Mouse (Mus musculus): ENCODE results near the gene Tnks2. TPM values are rescaled to one million over a fixed set of nuclear protein-coding genes. Genes with fewer than 3 reads are reported as not detected.

Gene Tnks2
- 53.0 and 63.7 TPM in 2 replicates for polyA plus RNA-seq (2015; fragmentation: Nextera tagmentation; extraction: Ambion mirVana)

GRCm38 (mm10) chr19:36833788-36834531 is at the start of gene Tnks2:
Gene Tnks2 (plus strand): TSS chr19:36834232.
- under 1% methylated on average over 68 of the region's 73 CpGs for WGBS
- Histone ChIP-seq H3K9ac (replicated peaks) (peak within 1 kb of the TSS; percentile 98), H3K4me2 (replicated peaks) (peak within 1 kb of the TSS; percentile 86), H3K9me3 (no peaks in the 10 kb centered on the region), H3K4me1 (replicated peaks) (peaks cover 28% of the 10 kb centered on the region), H3K27me3 (no peaks in the 10 kb centered on the region), H3K4me3 (replicated peaks) (peak within 1 kb of the TSS; percentile 99), H3K27ac (peak within 1 kb of the TSS; percentile 97), H3K36me3 (peaks cover 5% of the 10 kb centered on the region)
- ATAC-seq = peak; percentile 93

GRCm38 (mm10) chr19:36789873-36790733 is 43.9 kb upstream of the Tnks2 start:
- Histone ChIP-seq H3K4me3 (replicated peaks) (no peak overlapping the region), H3K27ac (no peak overlapping the region), H3K4me1 (replicated peaks) (no peaks in the 10 kb centered on the region), H3K9me3 (no peaks in the 10 kb centered on the region), H3K4me2 (replicated peaks) (no peak overlapping the region), H3K36me3 (no peaks in the 10 kb centered on the region), H3K9ac (replicated peaks) (no peak overlapping the region), H3K27me3 (no peaks in the 10 kb centered on the region)
- WGBS = 85% methylated on average over 17 of the region's 17 CpGs
- no peak; the same call in 1 of the 2 replicates for ATAC-seq

GRCm38 (mm10) chr19:36792589-36792988 is 41.4 kb upstream of the Tnks2 start:
- no peak overlapping the region for H3K9ac ChIP-seq (replicated peaks)
- no peak overlapping the region for H3K27ac ChIP-seq
- no peaks in the 10 kb centered on the region for H3K27me3 ChIP-seq
- H3K4me2 ChIP-seq (replicated peaks) = no peak overlapping the region
- no peaks in the 10 kb centered on the region for H3K36me3 ChIP-seq
- ATAC-seq = no peak
- H3K9me3 ChIP-seq = no peaks in the 10 kb centered on the region
- no peaks in the 10 kb centered on the region for H3K4me1 ChIP-seq (replicated peaks)
- 94% methylated on average over 8 of the region's 8 CpGs for WGBS
- no peak overlapping the region for H3K4me3 ChIP-seq (replicated peaks)

GRCm38 (mm10) chr19:36793450-36793849 is 40.6 kb upstream of the Tnks2 start:
- 71% methylated on average over 1 of the region's 1 CpGs for WGBS
- H3K9ac ChIP-seq (replicated peaks) = no peak overlapping the region
- no peak overlapping the region for H3K4me3 ChIP-seq (replicated peaks)
- H3K4me1 ChIP-seq (replicated peaks) = no peaks in the 10 kb centered on the region
- no peak overlapping the region for H3K4me2 ChIP-seq (replicated peaks)
- H3K9me3 ChIP-seq = no peaks in the 10 kb centered on the region
- H3K27me3 ChIP-seq = no peaks in the 10 kb centered on the region
- H3K36me3 ChIP-seq = no peaks in the 10 kb centered on the region
- no peak for ATAC-seq
- no peak overlapping the region for H3K27ac ChIP-seq

GRCm38 (mm10) chr19:36794008-36794407 is 40.0 kb upstream of the Tnks2 start:
- H3K4me1 ChIP-seq (replicated peaks) = no peaks in the 10 kb centered on the region
- H3K9ac ChIP-seq (replicated peaks) = no peak overlapping the region
- no peaks in the 10 kb centered on the region for H3K9me3 ChIP-seq
- 95% methylated on average over 4 of the region's 4 CpGs for WGBS
- no peak for ATAC-seq
- H3K4me3 ChIP-seq (replicated peaks) = no peak overlapping the region
- H3K36me3 ChIP-seq = no peaks in the 10 kb centered on the region
- H3K27ac ChIP-seq = no peak overlapping the region
- H3K4me2 ChIP-seq (replicated peaks) = no peak overlapping the region
- H3K27me3 ChIP-seq = no peaks in the 10 kb centered on the region

GRCm38 (mm10) chr19:36795277-36795676 is 38.8 kb upstream of the Tnks2 start:
- no peaks in the 10 kb centered on the region for H3K4me1 ChIP-seq (replicated peaks)
- no peak for ATAC-seq
- H3K27ac ChIP-seq = no peak overlapping the region
- no peaks in the 10 kb centered on the region for H3K27me3 ChIP-seq
- no peak overlapping the region for H3K4me3 ChIP-seq (replicated peaks)
- 79% methylated on average over 3 of the region's 3 CpGs for WGBS
- H3K9me3 ChIP-seq = no peaks in the 10 kb centered on the region
- H3K4me2 ChIP-seq (replicated peaks) = no peak overlapping the region
- H3K9ac ChIP-seq (replicated peaks) = no peak overlapping the region
- H3K36me3 ChIP-seq = no peaks in the 10 kb centered on the region

- no peak overlapping the region for H3K9ac ChIP-seq (replicated peaks)
- no peaks in the 10 kb centered on the region for H3K27me3 ChIP-seq
- H3K9me3 ChIP-seq = no peaks in the 10 kb centered on the region
- H3K4me2 ChIP-seq (replicated peaks) = no peak overlapping the region
- no peak for ATAC-seq
- H3K27ac ChIP-seq = no peak overlapping the region
- H3K4me3 ChIP-seq (replicated peaks) = no peak overlapping the region
- 75% methylated on average over 9 of the region's 9 CpGs for WGBS
- H3K36me3 ChIP-seq = no peaks in the 10 kb centered on the region
- H3K4me1 ChIP-seq (replicated peaks) = no peaks in the 10 kb centered on the region
Observed at GRCm38 (mm10) chr19:36796931-36797330, 37.1 kb upstream of the Tnks2 start.

GRCm38 (mm10) chr19:36800288-36800687 is 33.7 kb upstream of the Tnks2 start:
- ATAC-seq = no peak
- 84% methylated on average over 7 of the region's 7 CpGs for WGBS
- H3K4me3 ChIP-seq (replicated peaks) = no peak overlapping the region
- H3K36me3 ChIP-seq = no peaks in the 10 kb centered on the region
- no peaks in the 10 kb centered on the region for H3K4me1 ChIP-seq (replicated peaks)
- no peaks in the 10 kb centered on the region for H3K27me3 ChIP-seq
- no peak overlapping the region for H3K9ac ChIP-seq (replicated peaks)
- H3K9me3 ChIP-seq = peaks cover 3% of the 10 kb centered on the region; the same call in 1 of the 2 replicates
- no peak overlapping the region for H3K4me2 ChIP-seq (replicated peaks)
- H3K27ac ChIP-seq = no peak overlapping the region

GRCm38 (mm10) chr19:36801856-36802641 is 32.0 kb upstream of the Tnks2 start:
- Histone ChIP-seq H3K4me3 (replicated peaks) (no peak overlapping the region), H3K9me3 (peaks cover 3% of the 10 kb centered on the region; the same call in 1 of the 2 replicates), H3K27me3 (no peaks in the 10 kb centered on the region), H3K4me2 (replicated peaks) (no peak overlapping the region), H3K27ac (no peak overlapping the region), H3K4me1 (replicated peaks) (no peaks in the 10 kb centered on the region), H3K9ac (replicated peaks) (no peak overlapping the region), H3K36me3 (no peaks in the 10 kb centered on the region)
- ATAC-seq = no peak
- 74% methylated on average over 9 of the region's 9 CpGs for WGBS

- no peak overlapping the region for H3K9ac ChIP-seq (replicated peaks)
- WGBS = 96% methylated on average over 8 of the region's 8 CpGs
- no peak for ATAC-seq
Observed at GRCm38 (mm10) chr19:36803403-36803802, 30.6 kb upstream of the Tnks2 start.

GRCm38 (mm10) chr19:36806842-36807241 is 27.2 kb upstream of the Tnks2 start:
- Histone ChIP-seq H3K4me2 (replicated peaks) (no peak overlapping the region), H3K4me3 (replicated peaks) (no peak overlapping the region), H3K27me3 (no peaks in the 10 kb centered on the region), H3K9me3 (peaks cover 3% of the 10 kb centered on the region; the same call in 1 of the 2 replicates), H3K4me1 (replicated peaks) (no peaks in the 10 kb centered on the region), H3K27ac (no peak overlapping the region), H3K9ac (replicated peaks) (no peak overlapping the region), H3K36me3 (no peaks in the 10 kb centered on the region)
- ATAC-seq = no peak
- 89% methylated on average over 2 of the region's 2 CpGs for WGBS

More at GRCm38 (mm10) chr19:36803403-36803802, 30.6 kb upstream of the Tnks2 start:
- Histone ChIP-seq H3K9me3 (peaks cover 3% of the 10 kb centered on the region; the same call in 1 of the 2 replicates), H3K4me3 (replicated peaks) (no peak overlapping the region), H3K27ac (no peak overlapping the region), H3K36me3 (no peaks in the 10 kb centered on the region), H3K27me3 (no peaks in the 10 kb centered on the region), H3K4me2 (replicated peaks) (no peak overlapping the region), H3K4me1 (replicated peaks) (no peaks in the 10 kb centered on the region)

Data from midbrain, embryonic 13.5 days (tissue).